ENCODE assay signal across 8 mouse cellular contexts in the genomic region with DNA sequence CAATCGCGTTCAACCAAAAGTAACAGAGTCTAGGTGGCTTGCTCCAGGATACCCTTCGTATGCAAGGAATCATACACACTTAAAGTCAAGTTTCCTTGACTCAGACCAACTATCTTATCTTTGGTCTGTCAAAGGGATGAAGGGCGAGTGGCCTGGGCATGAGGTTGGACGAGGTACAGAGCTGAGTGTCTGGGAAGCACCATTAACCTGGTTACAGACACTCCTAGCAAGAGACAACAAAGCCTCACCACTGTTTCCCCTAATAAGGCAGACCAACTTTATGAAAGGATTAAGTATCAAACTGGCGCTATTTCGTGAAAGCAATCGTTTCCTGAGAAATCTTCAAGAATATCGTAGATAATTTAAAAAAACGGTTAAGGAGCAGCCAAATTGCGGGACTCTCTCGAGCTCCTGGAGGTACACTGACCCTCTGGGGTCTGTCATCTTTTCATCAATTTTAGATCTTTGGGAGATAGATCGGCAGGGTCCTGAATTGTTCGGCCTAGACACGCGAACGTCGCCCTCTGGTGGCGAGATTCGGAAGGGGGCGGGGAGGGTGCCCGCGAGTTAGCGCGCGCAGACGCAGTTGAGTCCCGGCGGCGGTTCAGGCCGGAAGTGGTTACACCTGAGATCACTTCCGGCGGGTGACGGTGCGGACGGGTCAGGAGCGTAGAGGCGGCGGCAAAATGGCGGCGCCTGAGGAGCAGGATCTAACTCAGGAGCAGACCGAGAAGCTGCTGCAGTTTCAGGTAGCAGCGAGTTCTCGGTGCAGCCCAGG. TPM values are rescaled to one million over a fixed set of nuclear protein-coding genes. Genes with fewer than 3 reads are reported as not detected.
DNase-seq lines count a peak whose midpoint lies in the region; ATAC-seq lines count a peak whose summit lies in the region.

A gene (plus strand): TSS at position 630 of the 778 bp plus-strand sequence.

- peak within 1 kb of the TSS; percentile 89 for H3K4me3 ChIP-seq in hindbrain, embryonic 13.5 days

- H3K9me3 ChIP-seq in hindbrain, embryonic 13.5 days: no peaks in the 10 kb centered on the region

- peak within 1 kb of the TSS; percentile 93 for H3K27ac ChIP-seq in hindbrain, embryonic 13.5 days

- 12% methylated on average over 44 of the region's 44 CpGs for WGBS in hindbrain, embryonic 13.5 days

- peaks cover 24% of the 10 kb centered on the region for H3K4me1 ChIP-seq in hindbrain, embryonic 13.5 days (replicated peaks)

- no peaks in the 10 kb centered on the region for H3K27me3 ChIP-seq in hindbrain, embryonic 13.5 days

- H3K4me2 ChIP-seq in hindbrain, embryonic 13.5 days: peak within 1 kb of the TSS; percentile 91

- H3K9ac ChIP-seq in hindbrain, embryonic 13.5 days: peak within 1 kb of the TSS; percentile 94

- DNase-seq in NIH3T3 (ENCODE audit: low read depth): peak; percentile 97
- peak; percentile 100 for DNase-seq in cerebellum, postnatal 10 days
- peak; percentile 95 to 99 for DNase-seq in frontal cortex, postnatal 14 days (ENCODE audit: low spot score in 2 of 2)
- peak; percentile 99 to 100 for DNase-seq in layer of hippocampus, postnatal 25 days (ENCODE audit: extremely low spot score in 1 of 2, low spot score in 1 of 2)
- peak; percentile 97 for DNase-seq in lung, postnatal 25 days (ENCODE audit: low spot score)
- DNase-seq in retina, embryonic 14.5 days (ENCODE audit: low spot score): peak; percentile 98
- peak; percentile 99 for DNase-seq in thymus, postnatal 4 days

- H3K36me3 ChIP-seq in hindbrain, embryonic 13.5 days: no peaks in the 10 kb centered on the region

- ATAC-seq in hindbrain, embryonic 13.5 days (ENCODE audit: low FRiP score): peak; percentile 98

RNA-seq across cellular contexts. Expression of the gene that starts here (rescaled TPM):
- 68.9 and 71.5 TPM in 2 replicates for polyA plus RNA-seq in hindbrain, embryonic 13.5 days (2015; fragmentation: Nextera tagmentation; extraction: Ambion mirVana)
- total RNA-seq in layer of hippocampus, postnatal 25 days (2021): 10 to 100 TPM; 56.1 to 57.6 TPM

Comparison
In these comparisons a context has a peak if more than half of its experiments do, and no peak if none do; other contexts are left out.
1. Peak in every context shown above with its lines: DNase-seq, ATAC-seq, H3K4me3 ChIP-seq and H3K27ac ChIP-seq.